Mouse (Mus musculus) erythroblast, embryonic 14.5 days (primary cell): ENCODE data around the gene Syvn1.

ENCODE experiments used
- GATA1 ChIP-seq: IDR thresholded peaks from 2 replicates; pipeline ENCODE4 v1.6.1; 2012; ENCODE audit warnings: low read length, inconsistent platforms, mixed read lengths
- TAL1 ChIP-seq: IDR thresholded peaks from 3 replicates; pipeline ENCODE4 v1.6.1; 2012; ENCODE audit warnings: low read length, inconsistent platforms, mixed read lengths

GRCm38 (mm10) chr19:6016532-6016931 is 29.8 kb upstream of the Syvn1 start:
- TF ChIP-seq TAL1 (no peak), GATA1 (no peak)
